Mouse (Mus musculus) cerebellum, adult 2 months (tissue): Measurements from ENCODE around the gene Akt3. TPM values are rescaled to one million over a fixed set of nuclear protein-coding genes. Genes with fewer than 3 reads are reported as not detected.

ENCODE experiments used
- DNase-seq, 2 experiments: peaks; one replicate each; pipeline ENCODE4 v3.0.0; 2021
- H3K27ac ChIP-seq: fragments of 200-500 bp; 2 replicates; pipeline ENCODE4 v1.5.1; 2012; ENCODE audit warnings: low read length, control low read depth, inconsistent platforms; ENCODE audit not compliant: insufficient read depth
- H3K27me3 ChIP-seq: fragments of 200-500 bp; 2 replicates; pipeline ENCODE4 v1.6.1; 2012; ENCODE audit warnings: inconsistent platforms, mild to moderate bottlenecking, low read length, moderate library complexity; ENCODE audit not compliant: control insufficient read depth, insufficient read depth
- H3K4me1 ChIP-seq: fragments of 200-500 bp; 2 replicates; pipeline ENCODE4 v1.6.1; 2011; ENCODE audit warnings: low read length; ENCODE audit not compliant: control insufficient read depth, insufficient read depth
- H3K4me3 ChIP-seq: fragments of 200-500 bp; replicated peaks from 2 replicates; pipeline ENCODE3; 2011; ENCODE audit warnings: mild to moderate bottlenecking, low read depth, low read length, control low read depth; ENCODE audit not compliant: insufficient read depth
- CTCF ChIP-seq: fragments of 200-500 bp; IDR thresholded peaks from 2 replicates; pipeline ENCODE4 v1.5.1; 2011; ENCODE audit warnings: low read depth, mild to moderate bottlenecking, control low read depth, low read length, moderate library complexity, borderline replicate concordance; ENCODE audit not compliant: insufficient read depth
- POLR2A ChIP-seq: fragments of 200-500 bp; IDR thresholded peaks from 2 replicates; pipeline ENCODE4 v1.6.1; 2011; ENCODE audit warnings: low read length, control low read depth, borderline replicate concordance; ENCODE audit not compliant: insufficient read depth
- WGBS: fragments of 180-500 bp; shearing (Covaris S2); methylation state at CpG from one replicate; pipeline ENCODE4 v1.1.7; 2018; 5-methylcytosine and 5-hydroxymethylcytosine counted together
- polyA plus RNA-seq: library from polyadenylated mRNA; depleted of rRNA; stranded (reverse); fragments of >200 nt; gene quantifications from 2 replicates; pipeline ENCODE4 v1.2.3, GENCODE M21; 2012

The Akt3 gene
- polyA plus RNA-seq, 1 experiment = 40.0 TPM

DNA sequence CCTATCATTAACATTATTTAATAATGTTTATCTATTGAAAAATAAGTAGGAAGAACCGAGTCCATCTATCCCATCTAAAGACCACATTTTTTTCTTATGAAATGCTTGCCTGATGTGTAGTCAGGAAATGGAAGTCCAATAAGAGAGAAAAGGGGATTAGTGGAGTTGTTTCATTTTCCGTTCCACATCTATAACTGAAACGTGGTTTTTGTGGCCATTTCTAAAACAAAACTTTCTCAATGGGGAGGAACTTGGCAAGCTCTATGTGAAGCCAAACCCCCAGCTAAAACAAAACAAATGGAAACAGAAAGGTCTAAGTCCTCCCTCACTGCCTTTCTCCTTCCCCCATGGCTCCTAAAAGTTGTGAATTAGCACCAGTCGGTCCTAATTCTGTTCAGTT lies 2.8 kb upstream of the Akt3 start:
- Histone ChIP-seq H3K4me3 (no peak overlapping the region), H3K27me3 (no peaks in the 10 kb centered on the region), H3K4me1 (no peaks in the 10 kb centered on the region), H3K27ac (no peak overlapping the region)
- 81% methylated on average over 4 of the region's 4 CpGs for WGBS
- TF ChIP-seq POLR2A (no peak), CTCF (no peak)
- DNase-seq = no peak

DNA sequence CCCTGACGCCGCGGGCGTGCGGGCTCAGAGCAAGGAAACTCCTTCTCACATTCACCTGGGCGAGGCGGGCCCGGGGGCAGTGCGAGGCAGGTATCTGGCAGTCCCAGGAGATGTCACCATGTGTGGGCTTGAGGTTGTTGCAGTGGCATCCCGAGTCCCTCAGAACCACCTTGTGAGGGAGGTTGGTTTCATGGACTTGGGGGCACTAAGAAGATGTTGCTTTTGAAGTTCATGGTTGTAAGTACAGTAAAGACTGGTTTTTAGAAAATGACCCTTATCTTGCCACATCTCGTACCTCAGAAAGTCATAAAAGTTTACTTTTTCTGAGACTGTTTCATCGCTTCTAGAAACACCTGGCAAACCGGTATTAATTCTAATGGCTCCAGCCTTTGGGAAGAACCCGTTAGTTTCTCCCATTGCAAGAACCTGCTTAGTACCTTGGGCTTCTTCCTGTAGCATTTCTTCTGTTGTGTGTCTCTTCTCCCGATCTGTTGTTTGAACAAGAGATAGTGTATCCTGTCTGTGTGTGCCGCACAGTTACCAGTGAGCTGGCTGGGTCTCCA lies 1.1 kb upstream of the Akt3 start:
- DNase-seq = no peak
- Histone ChIP-seq H3K27me3 (no peaks in the 10 kb centered on the region), H3K4me3 (peak overlapping the region; percentile 99), H3K4me1 (no peaks in the 10 kb centered on the region), H3K27ac (peak overlapping the region; percentile 63)
- TF ChIP-seq CTCF (no peak), POLR2A (no peak)
- whole genome bisulfite sequencing = 26% methylated on average over 16 of the region's 16 CpGs

DNA sequence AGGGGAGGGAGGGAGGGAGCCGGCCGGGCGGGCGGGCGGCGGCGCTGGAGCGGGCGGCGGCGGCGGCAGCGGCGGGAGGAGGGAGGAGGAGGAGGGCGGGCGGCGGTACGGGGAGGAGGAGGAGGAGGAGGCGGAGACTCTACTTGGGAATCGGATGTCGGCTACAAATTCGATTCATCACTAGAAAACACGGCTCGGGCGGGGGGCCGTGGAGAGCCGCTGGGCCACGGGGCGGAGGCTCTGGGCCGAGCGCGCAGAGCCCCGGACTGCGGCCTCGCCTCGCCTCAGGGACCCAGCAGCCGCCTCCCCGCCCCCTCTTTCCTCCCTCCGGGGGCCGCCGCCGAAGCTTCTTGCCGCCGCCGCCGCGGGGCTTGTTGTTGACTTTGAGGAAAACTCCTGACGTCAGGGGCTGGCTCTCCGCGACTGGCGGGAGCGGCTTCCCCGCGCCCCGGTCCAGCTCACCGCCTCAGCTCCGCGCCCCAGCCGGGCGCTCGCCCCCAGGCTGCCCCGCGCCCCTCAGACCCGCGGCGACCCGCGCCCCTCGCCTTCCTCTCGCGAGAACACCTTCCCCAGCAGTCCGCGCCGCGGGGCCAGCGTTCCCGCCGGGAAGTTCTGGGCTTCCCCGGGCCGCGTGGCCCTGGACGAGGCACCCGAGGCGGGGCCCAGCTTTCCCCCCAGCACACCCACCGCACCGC lies 487 bp upstream of the Akt3 start:
- 0 out of 2 replicates have a peak, but pooled peaks have one; percentile 17 for TF ChIP-seq POLR2A
- no peak for TF ChIP-seq CTCF
- peak; percentile 84 for DNase-seq
- under 1% methylated on average over 64 of the region's 86 CpGs for WGBS
- Histone ChIP-seq H3K4me3 (peak overlapping the region; percentile 99), H3K4me1 (no peaks in the 10 kb centered on the region), H3K27me3 (no peaks in the 10 kb centered on the region), H3K27ac (peak overlapping the region; percentile 63)

DNA sequence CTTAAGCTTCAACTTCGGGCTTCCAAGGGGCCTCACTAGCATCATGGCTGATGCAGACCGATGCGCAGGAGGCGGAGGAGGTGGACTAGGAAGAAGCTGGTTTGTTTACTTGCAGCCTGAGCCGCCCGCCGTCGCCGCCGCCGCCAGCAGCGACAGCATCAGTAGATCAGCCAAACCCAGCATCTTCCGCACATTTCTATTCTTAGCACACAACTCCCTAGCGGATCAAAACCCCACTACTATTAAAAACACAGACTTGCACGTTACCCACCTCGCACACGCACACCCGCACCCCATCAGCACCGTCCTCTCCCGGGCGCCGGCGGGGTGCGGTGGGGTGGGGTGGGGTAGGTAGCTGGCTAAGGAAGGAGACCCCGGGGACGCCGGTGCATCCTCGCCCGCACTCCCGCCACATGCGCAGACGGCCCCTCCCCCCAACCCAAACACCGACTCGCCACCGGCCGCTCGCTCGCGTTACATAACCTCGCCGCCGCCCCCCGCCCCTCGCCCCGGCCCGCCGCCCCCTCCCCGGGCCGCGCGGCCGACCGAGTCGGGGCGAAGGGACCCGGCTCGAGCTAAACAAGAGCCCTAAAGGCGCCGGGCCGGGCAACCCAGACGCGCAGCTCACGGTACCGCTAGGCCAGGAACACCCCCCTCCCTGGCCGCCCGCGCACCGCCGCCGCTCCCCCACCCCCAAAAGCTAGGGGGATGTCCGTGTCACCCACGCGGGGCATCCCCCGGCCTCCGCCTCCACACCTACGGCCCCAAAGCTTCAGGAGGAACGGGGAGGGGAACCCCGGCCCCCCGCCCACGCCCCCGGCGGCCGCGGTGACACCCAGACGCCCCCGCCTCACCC lies 597 bp downstream of the Akt3 start:
- H3K4me1 ChIP-seq = no peaks in the 10 kb centered on the region
- DNase-seq = peak; percentile 80
- H3K27me3 ChIP-seq = no peaks in the 10 kb centered on the region
- under 1% methylated on average over 77 of the region's 86 CpGs for WGBS
- peak overlapping the region; percentile 32 for H3K27ac ChIP-seq
- peak overlapping the region; percentile 99 for H3K4me3 ChIP-seq
- TF ChIP-seq CTCF (no peak), POLR2A (no peak)

DNA sequence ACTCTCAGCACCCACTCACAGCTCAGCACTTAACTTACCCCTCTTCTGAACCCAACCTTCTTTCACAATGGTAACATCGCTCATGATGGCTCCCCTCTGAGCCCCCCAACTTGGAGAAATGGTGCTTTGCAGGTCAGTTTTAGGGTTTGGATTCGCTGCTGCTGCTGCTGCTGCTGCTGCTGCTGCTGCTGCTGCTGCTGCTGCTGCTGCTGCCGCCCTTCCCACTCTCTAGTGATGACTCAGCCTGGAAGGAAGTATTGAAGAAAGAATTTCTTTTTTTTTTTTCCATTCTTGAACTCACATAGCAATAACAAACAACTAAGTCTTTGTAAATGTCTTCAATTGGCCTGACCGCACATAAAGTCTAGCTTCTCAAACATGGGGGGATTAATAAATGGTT lies 9.4 kb downstream of the Akt3 start:
- no peak for TF ChIP-seq POLR2A
- no peak for TF ChIP-seq CTCF
- DNase-seq = no peak
- 69% methylated on average over 4 of the region's 4 CpGs for WGBS

DNA sequence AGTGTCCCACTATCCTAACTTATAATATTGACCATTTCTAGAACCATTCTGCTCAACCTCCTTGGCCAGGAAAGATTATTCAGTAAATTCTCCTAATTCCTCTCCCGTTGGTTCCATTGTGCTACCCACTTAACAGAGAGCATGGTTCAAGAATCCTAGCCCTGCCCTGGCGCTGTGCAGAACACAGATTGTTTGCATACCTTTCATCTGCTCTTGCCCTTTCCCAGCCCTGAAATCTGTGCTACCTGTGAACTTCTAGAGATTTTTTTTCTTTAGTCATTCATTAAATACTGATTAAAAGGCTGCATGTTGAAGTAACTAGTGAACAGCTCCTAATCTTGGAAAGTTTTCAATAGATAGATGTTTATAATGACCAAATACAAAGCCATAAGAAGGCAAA lies 19.6 kb downstream of the Akt3 start:
- H3K4me3 ChIP-seq = no peak overlapping the region
- no peaks in the 10 kb centered on the region for H3K27me3 ChIP-seq
- no peak overlapping the region for H3K27ac ChIP-seq
- DNase-seq = no peak
- no peaks in the 10 kb centered on the region; the same call in 1 of the 2 replicates for H3K4me1 ChIP-seq
- no peak for TF ChIP-seq CTCF
- no peak for TF ChIP-seq POLR2A
- 90% methylated on average over 2 of the region's 2 CpGs for WGBS

More for the DNA sequence above, 9.4 kb downstream of the Akt3 start:
- Histone ChIP-seq H3K27me3 (no peaks in the 10 kb centered on the region), H3K4me1 (no peaks in the 10 kb centered on the region), H3K4me3 (no peak overlapping the region), H3K27ac (0 out of 2 replicates have a peak overlapping the region, but pooled peaks have one; percentile 47)

DNA sequence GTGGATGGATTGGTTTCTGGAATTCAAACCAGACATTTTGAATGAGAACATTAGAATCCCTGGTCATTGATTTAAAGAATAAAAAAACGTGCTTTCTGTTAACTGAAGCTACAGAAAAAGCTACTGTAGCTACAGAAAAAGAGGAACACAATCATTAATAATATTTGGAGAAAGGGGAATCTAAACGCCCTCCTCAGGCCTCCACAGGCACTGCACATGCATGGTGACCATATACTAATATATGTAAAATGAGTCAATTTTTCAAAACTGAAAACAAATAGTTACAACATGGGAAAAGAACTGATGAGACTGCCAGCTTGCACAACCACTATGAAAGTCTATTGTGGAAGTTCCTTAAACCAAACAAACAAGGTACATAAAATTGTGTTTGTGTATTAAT lies 21.3 kb downstream of the Akt3 start:
- DNase-seq = no peak
- H3K4me3 ChIP-seq = no peak overlapping the region
- no peaks in the 10 kb centered on the region for H3K27me3 ChIP-seq
- H3K27ac ChIP-seq = no peak overlapping the region
- TF ChIP-seq CTCF = no peak
- no peak for TF ChIP-seq POLR2A
- no peaks in the 10 kb centered on the region for H3K4me1 ChIP-seq
- 75% methylated on average over 2 of the region's 2 CpGs for WGBS
